Mouse (Mus musculus): ENCODE measurements around the gene Pecam1.
A peak's percentile ranks its signal among the peaks of the same experiment; 100 is the strongest.
"Not testable (repeated sequence)": the region's sequence is repeated elsewhere in the genome, so short reads cannot be mapped to it uniquely, and the experiment has no call there.

Pecam1 gene

GRCm38 (mm10) chr11:106770195-106770974 lies 20.0 kb upstream of the Pecam1 start:
- DNase-seq (ENCODE audit: low spot score in 2 of 2), result no peak

- DNase-seq (ENCODE audit: low spot score in 2 of 2), result no peak
Measured at GRCm38 (mm10) chr11:106767516-106767915, 17.1 kb upstream of the Pecam1 start.

- DNase-seq (ENCODE audit: low spot score in 2 of 2), result no peak
Measured at GRCm38 (mm10) chr11:106766611-106767162, 16.3 kb upstream of the Pecam1 start.

GRCm38 (mm10) chr11:106762800-106763185 lies 12.4 kb upstream of the Pecam1 start:
- no peak for DNase-seq (ENCODE audit: low spot score in 2 of 2)

GRCm38 (mm10) chr11:106762139-106762799 lies 11.8 kb upstream of the Pecam1 start:
- no peak for DNase-seq (ENCODE audit: low spot score in 2 of 2)

- no peak for DNase-seq (ENCODE audit: low spot score in 2 of 2)
Measured at GRCm38 (mm10) chr11:106760511-106760910, 10.1 kb upstream of the Pecam1 start.

GRCm38 (mm10) chr11:106759028-106759427 lies 8.6 kb upstream of the Pecam1 start:
- DNase-seq (ENCODE audit: low spot score in 2 of 2), result no peak

- DNase-seq (ENCODE audit: low spot score in 2 of 2), result no peak
Measured at GRCm38 (mm10) chr11:106755583-106755982, 5.2 kb upstream of the Pecam1 start.

- DNase-seq (ENCODE audit: low spot score in 2 of 2), result no peak
Measured at GRCm38 (mm10) chr11:106753314-106753713, 2.9 kb upstream of the Pecam1 start.

- DNase-seq (ENCODE audit: low spot score in 2 of 2), result no peak
Measured at GRCm38 (mm10) chr11:106752103-106752502, 1.7 kb upstream of the Pecam1 start.

GRCm38 (mm10) chr11:106751039-106752018 lies 901 bp upstream of the Pecam1 start, which contains the start of gene Milr1:
Milr1 (plus strand) TSS chr11:106751226.
- DNase-seq (ENCODE audit: low spot score in 2 of 2), result no peak

- not testable (repeated sequence) for DNase-seq (ENCODE audit: low spot score in 2 of 2)
Measured at GRCm38 (mm10) chr11:106749557-106750120, 789 bp downstream of the Pecam1 start.

GRCm38 (mm10) chr11:106744949-106745348 lies 5.5 kb downstream of the Pecam1 start:
- DNase-seq (ENCODE audit: low spot score in 2 of 2), result no peak

GRCm38 (mm10) chr11:106742388-106742841 lies 8.0 kb downstream of the Pecam1 start:
- no peak for DNase-seq (ENCODE audit: low spot score in 2 of 2)

- DNase-seq (ENCODE audit: low spot score in 2 of 2), result no peak
Measured at GRCm38 (mm10) chr11:106741826-106742225, 8.6 kb downstream of the Pecam1 start.

- DNase-seq (ENCODE audit: low spot score in 2 of 2), result no peak
Measured at GRCm38 (mm10) chr11:106741232-106741631, 9.2 kb downstream of the Pecam1 start.

GRCm38 (mm10) chr11:106740724-106741123 lies 9.7 kb downstream of the Pecam1 start:
- not testable (repeated sequence) for DNase-seq (ENCODE audit: low spot score in 2 of 2)

- DNase-seq (ENCODE audit: low spot score in 2 of 2), result no peak
Measured at GRCm38 (mm10) chr11:106739116-106739515, 11.3 kb downstream of the Pecam1 start.

- peak; percentile 39 for DNase-seq (ENCODE audit: low spot score in 2 of 2)
Measured at GRCm38 (mm10) chr11:106737178-106737621, 13.2 kb downstream of the Pecam1 start.

- DNase-seq (ENCODE audit: low spot score in 2 of 2), result no peak
Measured at GRCm38 (mm10) chr11:106736614-106737013, 13.8 kb downstream of the Pecam1 start.

- no peak for DNase-seq (ENCODE audit: low spot score in 2 of 2)
Measured at GRCm38 (mm10) chr11:106730714-106731113, 19.7 kb downstream of the Pecam1 start.
